Mouse (Mus musculus): Measurements from ENCODE around the gene Rasal2. TPM values are rescaled to one million over a fixed set of nuclear protein-coding genes. Genes with fewer than 3 reads are reported as not detected.
"Not testable (repeated sequence)": the region's sequence is repeated elsewhere in the genome, so short reads cannot be mapped to it uniquely, and the experiment has no call there.

The Rasal2 gene
- total RNA-seq, 1 experiment from 2014 or later = 17.2 TPM

- DNase-seq = no peak
Observed at GRCm38 (mm10) chr1:157243576-157244452, 168.6 kb downstream of the Rasal2 start.

- no peak for DNase-seq
Observed at GRCm38 (mm10) chr1:157239687-157240086, 172.7 kb downstream of the Rasal2 start.

- DNase-seq = not testable (repeated sequence)
Observed at GRCm38 (mm10) chr1:157236650-157237344, 175.6 kb downstream of the Rasal2 start.

GRCm38 (mm10) chr1:157233451-157233850, 178.9 kb downstream of the Rasal2 start:
- DNase-seq = no peak

- peak; percentile 38 for DNase-seq
Observed at GRCm38 (mm10) chr1:157232372-157232771, 180.0 kb downstream of the Rasal2 start.

- no peak for DNase-seq
Observed at GRCm38 (mm10) chr1:157231016-157231415, 181.4 kb downstream of the Rasal2 start.

GRCm38 (mm10) chr1:157230386-157230785, 182.0 kb downstream of the Rasal2 start:
- DNase-seq = no peak

GRCm38 (mm10) chr1:157225013-157225412, 187.4 kb downstream of the Rasal2 start:
- no peak for DNase-seq

GRCm38 (mm10) chr1:157220910-157221309, 191.5 kb downstream of the Rasal2 start:
- no peak for DNase-seq

- DNase-seq = no peak
Observed at GRCm38 (mm10) chr1:157220466-157220865, 191.9 kb downstream of the Rasal2 start.

- DNase-seq = no peak
Observed at GRCm38 (mm10) chr1:157208754-157209153, 203.6 kb downstream of the Rasal2 start.

- DNase-seq = no peak
Observed at GRCm38 (mm10) chr1:157205685-157206084, 206.7 kb downstream of the Rasal2 start.

GRCm38 (mm10) chr1:157183043-157183442, 229.4 kb downstream of the Rasal2 start:
- DNase-seq = no peak

- DNase-seq = no peak
Observed at GRCm38 (mm10) chr1:157182431-157182830, 230.0 kb downstream of the Rasal2 start.

- peak; percentile 9 for DNase-seq
Observed at GRCm38 (mm10) chr1:157181081-157181480, 231.3 kb downstream of the Rasal2 start.

- no peak for DNase-seq
Observed at GRCm38 (mm10) chr1:157178988-157179764, 233.2 kb downstream of the Rasal2 start.

- no peak for DNase-seq
Observed at GRCm38 (mm10) chr1:157169292-157169691, 243.1 kb downstream of the Rasal2 start.

- DNase-seq = no peak
Observed at GRCm38 (mm10) chr1:157168891-157169290, 243.5 kb downstream of the Rasal2 start.

GRCm38 (mm10) chr1:157153781-157154180, 258.6 kb downstream of the Rasal2 start:
- DNase-seq = no peak

GRCm38 (mm10) chr1:157150107-157150506, 262.3 kb downstream of the Rasal2 start:
- no peak for DNase-seq

GRCm38 (mm10) chr1:157144621-157145020, 267.8 kb downstream of the Rasal2 start:
- DNase-seq = no peak

- DNase-seq = no peak
Observed at GRCm38 (mm10) chr1:157143326-157143932, 269.0 kb downstream of the Rasal2 start.
